Mouse (Mus musculus) granulocyte monocyte progenitor cell, adult 5-6 weeks (primary cell): ENCODE data around the gene Rpl35. TPM values are rescaled to one million over a fixed set of nuclear protein-coding genes. Genes with fewer than 3 reads are reported as not detected.
A peak's percentile ranks its signal among the peaks of the same experiment; 100 is the strongest.
"Not testable (repeated sequence)": the region's sequence is repeated elsewhere in the genome, so short reads cannot be mapped to it uniquely, and the experiment has no call there.

Experiments used
- ATAC-seq: replicated peaks from 2 replicates; pipeline ENCODE4 v1.8.0; 2016; ENCODE audit warnings: mild to moderate bottlenecking, moderate TSS enrichment, inconsistent platforms; ENCODE audit not compliant: poor library complexity, severe bottlenecking
- total RNA-seq, 2 experiments: library from RNA; stranded (forward) in 1 of 2; stranded (reverse) in 1 of 2; fragments of 200-712, 200-1000 nt in 1 of 2; fragments of >200 nt in 1 of 2; fragmentation: Nextera tagmentation in 1 of 2; gene quantifications; 2 replicates each; pipeline ENCODE4 v1.2.3; 2014 to 2017

Rpl35 gene
- total RNA-seq (2014; fragmentation: Nextera tagmentation) (1,205 and 1,260 TPM in 2 replicates), total RNA-seq (2017) (1,673 and 1,927 TPM in 2 replicates)

DNA sequence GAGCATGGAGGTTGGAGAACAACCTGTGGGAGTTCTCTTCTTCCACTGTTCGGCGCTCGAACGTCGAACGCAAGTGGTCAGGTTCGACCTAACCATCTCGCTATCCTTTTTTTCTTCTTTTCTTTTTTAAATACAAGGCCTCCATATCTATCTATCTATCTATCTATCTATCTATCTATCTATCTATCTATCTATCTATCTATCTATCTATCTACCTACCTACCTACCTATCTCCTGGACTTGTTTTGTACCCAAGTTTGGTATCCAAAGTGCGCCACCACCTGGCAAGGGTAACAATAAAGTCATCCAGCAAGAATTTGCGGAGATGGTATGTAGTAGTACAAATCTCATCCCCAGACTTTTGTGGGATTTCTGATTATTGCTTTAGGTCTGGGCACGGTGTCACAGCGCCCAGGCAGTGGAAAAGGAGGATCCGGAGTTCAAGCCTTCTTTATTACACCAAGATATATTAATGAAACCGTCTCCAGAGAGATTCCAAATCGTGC lies at the start of gene Rpl35:
Rpl35 (minus strand) TSS at position 51 of the 506 bp plus-strand sequence.
- no peak for ATAC-seq

DNA sequence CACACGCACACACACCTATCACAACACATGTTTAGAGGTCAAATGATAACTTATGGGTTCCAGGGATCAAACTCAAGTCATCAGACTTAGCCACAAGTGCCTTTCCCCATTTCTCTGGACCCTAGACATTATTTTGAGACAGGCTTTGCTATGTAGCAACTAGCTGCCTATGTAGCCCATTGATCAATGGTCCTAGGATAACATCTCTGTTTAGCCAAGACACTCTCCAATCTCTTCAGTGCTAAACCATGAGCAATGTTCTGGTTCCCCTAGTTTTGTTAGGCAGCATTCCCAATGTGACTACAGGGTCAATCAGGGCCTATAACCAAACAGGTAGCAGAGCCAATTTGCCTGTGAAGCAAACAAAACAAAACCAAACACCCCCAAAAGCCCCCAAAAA lies 43.1 kb upstream of the Rpl35 start:
- no peak for ATAC-seq

DNA sequence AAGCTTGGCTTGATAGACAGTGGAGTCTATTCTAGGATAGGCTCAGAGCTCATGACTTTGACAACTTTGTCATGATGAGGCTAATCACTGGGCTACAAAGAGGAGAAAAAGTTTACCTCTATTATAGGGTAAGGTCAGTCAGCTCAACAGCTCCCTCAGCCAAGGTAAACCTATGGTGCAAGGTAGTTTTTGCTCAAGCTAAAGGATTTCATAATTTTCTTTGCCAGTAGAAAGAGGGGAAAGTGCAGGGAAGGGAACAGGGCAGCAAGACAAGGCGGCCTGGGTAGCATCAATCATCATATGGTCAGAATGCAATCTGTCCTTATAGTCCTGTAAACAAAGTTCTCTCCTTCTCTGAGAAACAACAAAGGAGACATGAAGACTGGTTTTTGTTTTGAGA lies 34.8 kb upstream of the Rpl35 start:
- ATAC-seq, result no peak

DNA sequence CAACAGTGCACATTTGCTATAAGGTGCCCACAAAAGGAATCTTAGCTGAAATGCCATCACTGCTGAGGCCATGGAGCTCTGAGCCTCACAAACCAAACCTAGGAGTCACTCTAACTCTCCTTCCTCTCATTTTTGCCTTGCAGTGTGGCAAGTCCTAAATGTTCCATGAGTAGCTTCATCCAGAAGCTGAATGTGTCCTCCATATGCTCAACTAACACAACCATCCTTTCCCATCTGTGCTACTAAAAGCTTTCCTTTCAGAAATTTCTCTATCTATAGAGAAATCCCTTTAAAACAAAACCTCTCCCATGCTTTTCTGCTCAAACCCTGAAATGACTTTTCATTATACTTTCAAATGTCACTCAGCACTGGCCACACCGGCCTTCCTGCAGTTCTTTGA lies 26.2 kb upstream of the Rpl35 start:
- no peak for ATAC-seq

DNA sequence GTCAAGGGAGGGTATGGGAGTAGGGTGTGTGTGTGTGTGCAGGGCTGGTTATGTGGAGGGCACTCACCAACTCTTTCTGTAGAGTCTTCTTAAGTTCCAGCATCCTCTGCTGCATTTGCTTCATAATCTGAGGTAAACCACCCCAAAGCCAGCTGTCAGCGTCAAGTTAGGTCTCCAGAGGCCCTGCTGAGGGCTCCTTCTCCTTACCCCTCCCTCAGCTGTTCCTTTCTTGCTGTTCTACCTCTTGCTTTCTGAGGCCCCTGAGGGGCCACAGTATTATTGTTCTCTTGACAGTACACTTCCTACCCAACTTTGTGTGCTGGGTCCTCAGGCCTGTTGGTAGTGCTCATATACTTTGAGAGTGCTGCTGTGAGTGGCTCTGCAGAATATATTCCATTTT lies 14.6 kb upstream of the Rpl35 start:
- no peak for ATAC-seq

DNA sequence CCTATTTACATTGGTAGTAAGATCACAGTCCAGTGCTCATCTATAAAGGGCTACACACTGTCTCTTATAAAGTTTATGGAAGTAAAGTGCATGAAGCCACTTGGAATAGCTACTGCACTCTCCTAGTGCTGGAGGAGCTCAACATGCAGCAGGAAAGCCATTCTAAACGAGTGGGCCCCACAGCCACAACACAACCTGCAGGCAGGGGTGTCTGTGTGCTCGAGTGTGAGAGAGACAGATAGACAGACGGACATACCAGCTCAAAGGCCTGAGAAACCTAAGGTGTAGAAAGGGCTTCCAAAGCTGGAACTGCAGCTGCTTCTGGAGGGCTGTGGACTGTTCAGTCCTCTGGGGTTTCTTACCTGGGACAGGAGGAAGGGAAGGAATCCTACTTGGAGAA lies 11.2 kb upstream of the Rpl35 start:
- ATAC-seq, result 0 out of 2 replicates have a peak, but pooled peaks have one; percentile 14

DNA sequence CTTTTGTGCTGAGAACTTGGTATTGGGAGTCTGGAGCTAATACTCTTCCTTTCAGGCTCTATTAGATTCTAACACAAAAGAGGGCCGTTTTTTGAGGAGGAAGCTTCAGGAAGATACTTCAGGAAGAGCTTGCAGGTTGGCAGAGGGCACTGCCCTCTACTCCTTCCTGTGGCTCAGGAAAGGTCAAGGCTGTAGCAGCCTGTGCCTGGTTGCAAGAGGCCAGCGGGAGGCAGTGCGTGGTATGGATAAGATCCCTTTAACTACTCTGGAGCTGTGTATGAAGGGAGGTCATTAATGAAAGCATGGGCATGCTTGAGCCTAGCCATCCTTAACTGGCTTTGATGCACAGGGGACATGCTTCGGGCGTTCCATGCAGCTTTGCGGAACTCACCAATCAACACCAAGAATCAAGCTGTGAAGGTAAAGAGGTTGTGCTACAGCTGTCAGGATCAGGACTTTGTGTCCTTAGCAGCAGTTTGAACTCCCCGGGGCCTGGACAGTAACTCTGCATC lies 7.4 kb upstream of the Rpl35 start:
- no peak for ATAC-seq

DNA sequence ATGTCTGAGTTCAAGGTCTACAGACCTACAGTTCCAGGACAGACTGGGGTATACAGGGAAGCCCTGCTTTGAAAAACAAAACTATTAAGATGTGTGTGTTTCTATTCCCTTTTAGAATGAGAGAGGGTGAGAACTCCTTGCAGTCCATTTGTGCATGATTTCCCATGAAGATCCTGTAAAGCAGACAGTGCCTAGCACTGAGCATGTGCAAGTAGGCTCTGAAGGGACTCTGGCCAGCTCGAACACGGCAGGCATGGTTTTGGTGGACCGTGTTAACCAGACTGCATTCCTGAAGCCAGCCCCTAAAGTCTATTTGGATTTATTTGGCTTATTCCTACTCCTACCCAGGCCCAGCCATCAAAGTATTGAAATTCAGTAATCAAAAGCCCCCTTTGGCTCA lies 6.5 kb upstream of the Rpl35 start:
- no peak for ATAC-seq

DNA sequence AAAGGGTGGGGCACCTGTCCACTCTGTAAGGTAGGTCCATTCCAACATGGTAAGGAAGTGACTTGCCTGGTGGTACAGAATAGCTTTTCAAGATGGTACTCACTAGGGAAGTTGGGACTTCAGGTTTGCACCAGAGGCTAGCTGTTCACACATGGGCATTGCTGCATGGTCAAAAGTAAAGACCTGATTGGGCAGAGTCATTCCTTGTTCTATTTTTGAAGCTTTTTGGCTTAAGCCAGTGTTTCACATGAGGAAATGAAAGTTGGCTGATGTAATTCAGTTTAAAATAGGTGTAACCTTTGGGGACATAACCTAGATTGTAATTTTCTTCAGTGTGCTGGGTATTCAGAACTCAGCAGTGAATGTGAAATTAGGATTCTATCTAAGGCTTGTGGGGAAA lies 5.8 kb upstream of the Rpl35 start:
- ATAC-seq, result peak; percentile 52

DNA sequence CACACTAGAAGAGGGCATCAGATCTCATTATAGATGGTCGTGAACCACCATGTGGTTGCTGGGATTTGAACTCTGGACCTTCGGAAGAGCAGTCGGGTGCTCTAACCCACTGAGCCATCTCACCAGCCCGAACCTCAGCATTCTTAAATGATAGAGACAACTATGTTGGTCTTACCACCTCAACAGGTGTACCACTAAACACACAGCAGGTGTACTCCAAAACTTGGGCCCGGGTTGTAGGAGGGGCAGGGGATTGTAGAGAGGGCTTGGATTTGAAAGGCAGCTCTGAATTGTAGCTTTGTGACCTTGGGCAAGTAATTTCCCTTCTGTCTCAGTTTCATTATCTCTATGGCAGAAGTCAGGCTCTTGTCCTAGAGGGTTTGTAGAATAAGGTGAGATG lies 4.7 kb upstream of the Rpl35 start:
- ATAC-seq, result not testable (repeated sequence)

DNA sequence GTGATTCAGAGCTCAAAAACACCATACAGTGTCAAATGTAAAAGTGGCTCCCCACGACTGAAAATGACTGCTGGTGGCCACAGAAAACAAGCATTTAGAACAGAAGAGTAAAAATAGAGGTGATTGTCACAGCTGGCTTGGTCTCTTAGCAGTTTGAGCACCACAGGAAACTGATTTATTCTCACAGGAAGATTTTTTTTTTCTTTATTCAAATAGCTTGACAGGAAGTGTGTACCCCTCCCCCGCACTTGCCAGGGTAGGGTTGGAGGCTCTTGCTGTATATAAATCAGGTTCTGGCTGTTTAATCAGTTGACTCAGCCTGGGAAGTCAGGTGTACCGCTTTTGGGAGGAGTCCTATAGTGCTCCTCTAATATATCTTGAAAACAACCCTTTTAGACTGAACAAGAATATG lies 3.5 kb upstream of the Rpl35 start:
- ATAC-seq, result no peak

DNA sequence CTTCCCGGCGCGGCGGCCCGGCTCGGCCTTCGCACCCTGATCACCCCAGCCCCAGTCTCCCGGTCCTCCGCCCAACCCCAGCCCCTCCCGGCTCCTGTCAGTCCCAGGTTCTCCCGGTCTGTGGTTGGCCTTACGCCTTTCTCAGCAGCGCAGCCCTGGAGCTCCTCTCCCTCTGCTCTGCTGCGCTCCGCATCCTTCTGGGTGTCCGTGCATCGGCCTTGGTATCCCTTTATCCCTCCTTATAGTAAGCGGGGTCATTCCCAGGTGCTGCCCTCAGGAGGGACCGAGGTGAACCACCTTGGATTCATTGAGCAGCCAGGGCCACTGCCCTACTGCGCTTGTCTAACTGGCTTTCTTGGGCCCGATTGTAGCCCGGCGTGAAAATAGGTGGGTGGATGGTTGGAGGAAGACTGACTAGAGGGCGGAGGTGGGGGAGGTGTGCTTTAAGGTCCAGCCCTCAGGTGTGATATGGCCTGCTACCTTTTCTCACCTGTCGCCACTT lies 3.0 kb upstream of the Rpl35 start:
- no peak for ATAC-seq

DNA sequence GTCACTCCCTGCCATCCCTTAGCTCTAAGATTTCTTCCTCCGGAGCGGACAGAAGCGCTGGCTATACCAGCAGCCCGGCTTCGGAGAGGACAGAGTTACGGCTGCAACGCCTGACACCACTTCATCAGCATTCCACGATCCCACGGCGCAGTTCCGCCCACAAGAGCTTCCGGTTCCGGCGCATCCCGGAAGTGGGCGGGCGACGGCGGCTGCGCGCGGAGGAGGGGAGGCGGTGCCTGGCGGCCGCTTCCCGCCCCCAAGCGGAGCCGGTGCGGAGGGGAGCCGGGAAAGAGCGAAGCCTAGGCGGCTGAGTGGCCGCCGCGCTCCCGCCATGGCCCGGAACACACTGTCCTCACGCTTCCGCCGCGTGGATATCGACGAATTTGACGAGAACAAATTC lies 2.4 kb upstream of the Rpl35 start:
- ATAC-seq, result peak; percentile 58

DNA sequence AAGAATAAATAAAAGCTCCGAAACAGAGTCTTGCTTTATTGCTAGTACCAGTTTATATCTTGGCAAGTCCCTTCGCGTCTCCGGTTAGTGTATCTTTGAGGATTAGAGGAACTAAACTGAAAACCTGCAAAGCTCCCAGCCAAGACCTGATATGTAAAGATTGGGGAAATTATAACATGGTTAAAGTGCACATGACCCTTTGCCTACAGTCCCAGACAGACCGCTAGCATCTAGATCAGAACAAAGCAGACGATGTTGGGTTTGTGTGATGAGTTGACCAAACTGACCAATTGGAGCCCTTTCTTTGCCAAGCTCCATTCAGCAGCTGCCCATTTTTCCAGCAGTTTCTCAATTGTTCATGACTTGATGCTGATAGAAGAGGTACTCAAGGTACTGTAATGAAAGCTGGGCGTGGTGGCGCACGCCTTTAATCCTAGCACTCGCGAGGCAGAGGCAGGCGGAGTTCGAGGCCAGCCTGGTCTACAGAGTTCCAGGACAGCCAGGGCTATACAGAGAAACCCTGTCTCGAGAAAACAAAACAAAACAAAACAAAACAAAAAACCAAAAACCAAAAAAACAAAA lies 816 bp upstream of the Rpl35 start:
- ATAC-seq, result no peak

DNA sequence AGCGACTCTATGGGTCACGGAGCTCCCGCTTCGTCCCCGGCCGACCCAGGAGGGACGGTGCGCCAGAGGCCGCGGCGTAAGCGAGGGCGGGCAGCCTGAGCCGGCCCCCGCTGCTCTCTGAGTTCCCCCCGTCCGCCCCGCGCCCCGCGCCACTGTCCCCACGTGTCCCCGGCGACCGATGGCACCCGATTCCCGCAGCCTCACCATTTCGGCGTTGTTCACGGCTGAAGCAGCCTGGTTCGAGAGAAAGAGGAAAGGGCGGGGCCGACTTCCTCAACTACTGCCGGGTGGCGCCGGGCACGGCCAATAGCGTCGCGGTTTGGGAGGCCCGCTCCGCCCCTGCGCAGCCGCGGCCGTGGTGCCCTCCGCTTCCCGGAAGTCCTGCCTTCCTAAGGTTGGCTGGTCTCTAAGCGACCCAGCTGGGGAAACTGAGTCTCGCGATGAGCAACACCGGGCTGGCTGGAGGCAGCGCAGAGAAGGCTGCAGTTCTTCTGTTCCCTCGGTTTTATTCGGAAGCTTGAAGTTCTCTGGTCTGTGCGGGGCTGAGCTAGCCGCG lies 466 bp downstream of the Rpl35 start, which contains the start of gene Arpc5l:
Arpc5l (plus strand) TSS at position 469 of the 556 bp plus-strand sequence.
- ATAC-seq, result peak; percentile 67

DNA sequence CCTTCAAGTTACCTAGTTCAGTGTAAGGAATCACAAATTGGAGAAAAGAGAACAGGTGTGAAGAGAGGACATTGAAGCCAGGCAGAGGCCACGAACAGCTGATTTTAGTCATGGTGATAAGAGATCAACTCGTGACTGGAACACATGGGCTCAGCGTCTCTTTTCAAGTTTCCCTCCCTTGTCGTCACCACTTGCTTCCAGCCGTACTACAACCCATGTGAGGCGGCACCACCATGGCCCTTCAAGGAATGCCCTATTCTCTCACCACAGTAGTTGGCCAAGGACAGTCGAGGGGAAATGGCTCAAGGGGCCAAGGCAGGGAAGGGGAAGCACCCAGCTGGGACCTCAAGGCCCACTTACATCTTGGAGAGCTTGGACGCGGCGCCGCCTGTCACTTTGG lies 1.1 kb downstream of the Rpl35 start:
- ATAC-seq, result peak; percentile 13

DNA sequence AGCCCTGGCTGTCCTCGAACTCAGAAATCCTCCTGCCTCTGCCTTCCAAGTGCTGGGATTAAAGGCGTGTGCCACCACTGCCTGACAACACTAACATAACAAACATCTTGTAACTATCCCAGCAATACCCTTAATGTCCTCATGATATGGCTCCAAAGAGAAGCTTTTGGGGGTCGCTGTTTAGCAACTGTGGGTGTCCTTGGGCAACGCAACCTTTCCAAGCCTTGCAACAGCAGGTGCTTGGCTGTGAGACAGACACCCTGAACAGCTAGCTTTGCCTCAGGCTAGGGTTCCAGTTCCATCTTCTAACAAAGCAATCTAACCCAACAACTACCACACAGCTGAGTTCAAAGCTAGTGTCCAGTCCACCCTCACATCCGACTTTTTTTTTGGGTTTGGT lies 1.9 kb downstream of the Rpl35 start:
- no peak for ATAC-seq

DNA sequence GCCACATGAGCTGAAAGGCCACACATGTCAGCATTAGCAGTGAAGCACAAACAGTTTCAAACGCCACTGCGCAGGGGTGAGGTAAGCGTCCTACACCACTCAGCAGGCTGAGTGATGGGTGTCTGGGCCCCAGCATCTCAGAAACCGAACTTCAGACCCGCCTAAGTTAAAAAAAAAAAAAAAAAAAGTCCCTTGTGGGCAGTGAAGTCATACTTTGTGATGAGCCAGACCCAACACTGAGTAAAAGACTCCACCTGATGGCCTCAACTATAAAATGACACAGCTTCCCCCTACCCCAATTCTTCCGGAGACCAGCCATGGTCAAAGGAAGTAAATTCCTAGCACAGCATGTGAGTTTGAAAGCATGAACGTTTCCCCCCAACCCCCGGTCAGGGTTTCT lies 2.3 kb downstream of the Rpl35 start:
- no peak for ATAC-seq

DNA sequence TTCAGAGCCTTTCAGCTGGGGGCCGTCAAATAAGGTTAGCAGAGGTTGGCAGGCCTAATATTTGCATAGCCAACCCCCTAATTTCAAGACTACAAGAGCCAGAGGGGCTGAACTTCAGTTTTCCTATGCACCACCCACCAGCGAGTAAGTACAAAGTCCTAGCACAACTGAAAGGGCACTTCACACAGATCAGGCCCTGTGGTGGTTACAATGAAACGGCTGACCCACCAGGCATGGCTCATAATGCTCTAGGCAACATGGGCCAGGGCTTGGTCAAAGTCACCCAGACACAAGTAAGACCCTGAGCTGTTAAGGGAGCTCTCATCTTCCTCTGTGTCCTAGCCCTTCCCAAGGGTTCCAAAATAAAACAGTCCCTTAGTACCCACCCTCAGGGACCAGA lies 3.6 kb downstream of the Rpl35 start:
- ATAC-seq, result no peak

DNA sequence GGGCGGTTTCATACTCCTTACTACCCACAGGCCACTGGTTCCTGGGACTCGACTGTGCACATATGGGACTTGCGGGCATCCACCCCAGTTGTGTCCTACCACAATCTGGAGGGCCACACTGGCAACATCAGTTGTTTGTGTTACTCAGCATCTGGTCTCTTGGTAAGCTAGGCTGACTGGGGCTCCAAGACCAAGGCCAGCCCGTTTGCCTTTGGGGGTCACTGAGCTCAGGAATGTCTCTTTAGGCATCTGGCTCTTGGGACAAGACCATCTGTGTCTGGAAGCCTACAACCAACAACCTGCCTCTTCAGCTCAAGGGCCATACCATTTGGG lies 4.9 kb downstream of the Rpl35 start:
- no peak for ATAC-seq

DNA sequence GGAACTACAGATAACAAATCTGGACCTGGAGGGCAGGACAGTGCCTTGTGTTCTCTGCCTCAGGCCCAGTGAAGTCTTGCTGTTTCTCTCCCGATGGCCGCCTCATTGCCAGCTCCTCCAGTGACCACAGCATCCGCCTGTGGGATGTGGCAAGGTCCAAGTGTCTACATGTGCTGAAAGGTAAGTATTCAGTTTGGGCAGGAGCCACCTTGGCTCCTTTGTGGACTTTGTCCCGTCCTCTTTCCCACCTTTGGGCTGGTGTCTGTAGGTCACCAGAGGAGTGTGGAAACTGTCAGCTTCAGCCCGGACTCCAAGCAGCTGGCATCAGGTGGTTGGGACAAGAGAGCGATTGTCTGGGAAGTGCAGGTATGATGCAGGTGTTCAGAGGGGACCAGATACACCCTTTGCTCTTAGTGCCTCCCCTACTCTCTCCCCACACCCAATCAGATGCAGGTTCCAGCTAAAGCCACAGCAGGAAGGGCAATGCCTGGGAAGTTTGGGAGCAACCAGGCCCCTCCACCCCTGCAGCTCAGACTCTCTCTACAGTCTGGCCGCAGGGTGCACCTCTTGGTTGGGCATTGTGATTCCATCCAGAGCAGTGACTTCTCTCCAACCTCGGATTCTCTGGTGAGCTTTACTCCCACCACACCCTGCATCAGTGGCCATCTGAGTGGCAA lies 5.4 kb downstream of the Rpl35 start:
- no peak for ATAC-seq
